Mouse (Mus musculus) thymus, postnatal 36 days (tissue): Measurements from ENCODE around the gene Nek11.
A peak's percentile ranks its signal among the peaks of the same experiment; 100 is the strongest.

Source experiments
- DNase-seq, 2 experiments: peaks; one replicate each; pipeline ENCODE4 v3.0.0; 2022; ENCODE audit warnings: mixed read lengths in 2 of 2

The Nek11 gene

GRCm38 (mm10) chr9:105312686-105313085 lies 82.6 kb downstream of the Nek11 start:
- no peak for DNase-seq

GRCm38 (mm10) chr9:105309553-105310281 lies 85.6 kb downstream of the Nek11 start:
- DNase-seq: no peak

DNA sequence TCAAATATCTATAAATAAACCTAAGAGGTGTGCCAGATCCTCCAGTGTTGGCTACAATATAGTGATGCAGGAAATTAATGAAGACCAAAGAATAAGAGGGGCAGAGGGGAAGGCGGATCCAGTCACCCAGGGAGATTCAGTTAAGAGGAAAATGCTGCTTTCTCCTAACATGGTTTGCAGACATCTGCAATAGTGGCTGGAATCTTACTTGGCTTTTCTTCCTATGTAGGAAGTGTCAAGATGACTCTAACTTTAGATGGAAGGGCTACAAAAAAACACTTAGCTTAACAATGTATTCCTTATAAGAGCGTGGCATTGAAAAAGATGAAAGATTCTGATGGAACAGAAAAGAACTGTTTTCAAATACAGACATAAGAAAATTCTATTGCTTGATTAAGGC lies 89.3 kb downstream of the Nek11 start:
- no peak for DNase-seq

DNA sequence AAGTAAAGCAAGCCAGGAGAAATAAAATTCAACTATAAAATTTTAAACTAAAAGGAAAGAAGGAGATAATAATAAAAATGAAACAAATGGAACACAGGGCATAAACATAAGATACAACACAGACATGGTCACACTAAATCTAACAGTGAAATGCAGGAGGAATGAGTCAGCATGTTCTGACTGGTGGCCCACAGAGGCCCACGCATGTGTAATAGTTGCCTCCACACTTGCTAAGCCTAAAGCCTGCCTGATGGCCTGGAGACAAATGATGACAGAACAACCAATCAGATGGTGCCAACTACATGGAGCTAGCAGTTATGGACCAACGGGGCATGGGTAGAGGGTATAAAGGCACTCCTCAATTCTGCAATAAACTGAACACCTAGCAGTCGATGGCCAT lies 93.1 kb downstream of the Nek11 start:
- DNase-seq: no peak

DNA sequence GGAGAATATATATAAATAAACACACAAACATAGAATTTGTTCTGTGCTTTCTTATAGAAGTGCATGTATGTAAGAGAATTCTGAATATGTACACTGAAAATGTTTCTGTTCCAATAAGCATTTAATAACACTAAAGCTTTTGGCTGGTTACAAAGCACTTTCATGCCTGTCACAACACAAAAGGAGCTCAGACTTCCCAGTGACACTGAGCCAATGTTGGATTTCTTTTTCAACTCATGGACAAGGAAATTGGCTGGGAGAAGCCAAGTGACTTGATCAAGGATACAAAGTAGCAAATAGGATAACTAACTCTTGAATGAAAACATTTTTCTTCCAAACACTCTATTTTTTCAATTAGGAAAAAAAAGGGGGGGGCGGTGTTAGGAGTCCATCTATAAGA lies 93.9 kb downstream of the Nek11 start:
- no peak for DNase-seq

GRCm38 (mm10) chr9:105300738-105301325 lies 94.5 kb downstream of the Nek11 start:
- DNase-seq: no peak

DNA sequence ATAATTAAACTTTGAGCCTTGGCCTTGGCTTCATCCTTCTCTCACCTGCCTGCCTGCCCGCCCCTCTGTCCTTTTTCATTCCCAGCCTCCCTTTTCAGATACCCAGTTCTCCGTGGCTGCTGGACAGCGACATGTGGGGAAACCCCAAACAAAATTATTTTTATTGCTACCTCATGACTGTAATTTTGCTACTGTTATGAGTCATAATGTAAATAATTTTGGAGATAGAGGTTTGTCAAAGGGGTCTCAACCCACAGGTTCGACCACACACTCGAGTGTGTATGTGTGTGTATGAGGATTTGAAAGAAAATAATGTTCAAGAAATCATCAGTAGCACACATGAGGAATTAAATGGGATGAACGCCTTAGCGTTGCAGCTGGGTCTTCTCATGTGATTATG lies 110.7 kb downstream of the Nek11 start:
- DNase-seq: no peak

- DNase-seq: peak; percentile 4 to 10
These were observed 112.6 kb downstream of the Nek11 start for GRCm38 (mm10) chr9:105282725-105283124.

- no peak for DNase-seq
These were observed 120.4 kb downstream of the Nek11 start for GRCm38 (mm10) chr9:105274925-105275324.

- DNase-seq: no peak
These were observed 121.0 kb downstream of the Nek11 start for GRCm38 (mm10) chr9:105274286-105274685.

- peak; percentile 4 to 6 for DNase-seq
These were observed 123.1 kb downstream of the Nek11 start for GRCm38 (mm10) chr9:105272241-105272640.

DNA sequence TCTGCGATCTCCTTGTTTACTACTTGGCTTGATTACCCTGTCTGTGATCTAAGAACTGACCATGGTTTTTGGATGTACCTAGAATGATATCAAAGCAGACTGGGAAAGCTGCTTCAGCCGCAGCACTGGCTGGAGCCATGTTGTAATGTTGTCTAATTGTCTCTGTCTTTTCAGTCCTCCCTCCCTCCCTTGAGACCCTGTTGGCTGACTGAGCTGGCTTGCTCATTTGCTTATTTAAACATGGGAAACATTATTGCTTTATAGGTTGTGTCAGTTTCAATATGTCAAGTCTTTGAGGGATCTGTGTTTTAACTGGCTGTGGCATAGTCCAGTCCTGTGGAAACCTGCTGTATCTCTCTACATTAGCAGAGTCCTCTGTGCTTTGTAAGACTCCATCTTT lies 132.2 kb downstream of the Nek11 start:
- no peak for DNase-seq

GRCm38 (mm10) chr9:105257668-105258067 lies 137.7 kb downstream of the Nek11 start:
- no peak for DNase-seq

GRCm38 (mm10) chr9:105254076-105254475 lies 141.2 kb downstream of the Nek11 start:
- no peak for DNase-seq

DNA sequence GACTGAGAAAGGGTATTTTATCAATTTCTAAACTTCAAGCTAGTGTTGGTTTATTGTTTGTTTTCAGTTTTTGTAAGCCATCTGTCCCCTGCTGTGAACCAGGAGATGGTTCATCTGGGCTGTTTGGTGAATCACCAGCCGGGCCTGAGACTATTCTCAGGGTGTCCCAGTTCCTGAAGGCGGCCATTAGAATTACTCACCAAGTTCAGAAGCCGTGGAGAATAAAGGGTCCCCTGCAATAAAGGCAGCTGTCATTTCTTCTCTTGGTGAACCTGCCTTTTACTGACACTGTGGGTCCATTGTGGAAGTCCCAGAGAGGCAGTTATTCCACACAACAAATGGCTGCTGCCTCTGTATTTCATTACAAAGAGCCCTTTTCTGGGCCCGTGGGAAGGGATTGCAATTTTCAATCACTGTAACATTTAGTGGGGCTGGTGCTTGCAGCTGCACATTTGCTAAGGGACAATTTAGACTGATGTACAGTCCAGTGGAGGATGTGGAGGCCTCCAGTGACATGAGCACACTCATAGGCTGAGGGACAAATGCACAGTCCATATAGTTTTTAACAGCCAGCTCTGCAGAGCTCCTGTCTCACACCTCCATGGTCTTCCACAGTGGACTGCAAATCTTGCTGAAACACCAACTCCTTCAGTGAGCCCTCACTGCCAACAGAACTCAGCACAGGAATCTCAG lies 142.8 kb downstream of the Nek11 start:
- no peak for DNase-seq

DNA sequence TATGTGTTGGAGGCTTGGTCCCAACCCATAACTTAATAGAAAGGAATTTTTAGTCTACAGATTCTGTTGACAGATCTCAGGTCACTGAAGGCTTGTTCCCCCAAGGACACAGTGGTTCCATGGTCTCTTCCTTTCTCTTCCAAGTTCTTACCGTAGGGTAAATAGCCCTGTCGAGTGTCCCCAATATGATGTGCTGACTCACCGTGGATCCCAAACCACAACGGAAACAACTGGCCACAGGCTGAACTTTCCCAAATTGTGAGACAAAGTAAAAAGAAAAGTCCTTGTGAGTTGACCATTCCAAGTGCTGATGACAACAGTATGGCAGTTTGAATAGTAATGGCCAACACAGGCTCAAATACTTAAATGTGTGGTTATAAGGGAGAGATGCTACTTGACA lies 144.1 kb downstream of the Nek11 start:
- DNase-seq: no peak

DNA sequence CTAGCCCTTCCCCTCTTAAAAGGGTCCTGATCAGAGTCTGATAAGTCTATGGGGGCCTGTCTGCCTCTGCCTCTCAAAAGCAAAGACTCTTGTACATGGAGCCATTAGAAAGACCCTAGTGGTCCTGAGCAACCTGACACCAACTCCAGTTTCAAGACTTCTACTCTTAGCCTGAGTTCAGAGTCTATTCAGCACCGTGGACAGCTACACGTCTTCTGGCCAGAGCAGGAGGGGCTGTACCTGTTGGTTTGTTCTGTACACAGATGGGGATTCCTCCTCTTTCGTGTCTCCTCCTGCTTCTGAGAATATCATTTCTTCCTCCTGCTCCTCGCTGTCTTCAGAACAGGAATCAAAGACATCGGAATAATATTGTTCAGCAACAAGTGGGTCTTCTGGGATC lies 151.3 kb downstream of the Nek11 start:
- no peak for DNase-seq

DNA sequence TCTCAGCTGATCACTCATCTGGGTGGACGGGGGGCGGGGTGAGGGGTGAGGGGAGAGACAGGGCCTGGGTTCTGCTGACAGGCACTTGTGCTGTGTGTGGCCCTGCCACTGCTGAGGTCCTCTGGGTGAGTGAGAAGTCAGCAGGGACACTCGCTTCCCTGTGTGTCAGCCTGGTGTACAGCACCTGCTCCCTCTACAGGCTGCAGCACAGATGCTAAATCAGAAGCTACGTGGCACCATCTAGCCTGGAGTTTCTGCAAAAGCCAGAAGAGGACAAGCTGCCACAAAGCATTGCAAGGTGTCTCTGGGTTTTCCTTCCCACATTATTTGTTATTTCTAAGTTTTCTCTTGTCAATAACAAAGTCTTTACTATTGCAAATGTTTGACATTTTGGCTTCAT lies 180.9 kb downstream of the Nek11 start:
- DNase-seq: no peak

DNA sequence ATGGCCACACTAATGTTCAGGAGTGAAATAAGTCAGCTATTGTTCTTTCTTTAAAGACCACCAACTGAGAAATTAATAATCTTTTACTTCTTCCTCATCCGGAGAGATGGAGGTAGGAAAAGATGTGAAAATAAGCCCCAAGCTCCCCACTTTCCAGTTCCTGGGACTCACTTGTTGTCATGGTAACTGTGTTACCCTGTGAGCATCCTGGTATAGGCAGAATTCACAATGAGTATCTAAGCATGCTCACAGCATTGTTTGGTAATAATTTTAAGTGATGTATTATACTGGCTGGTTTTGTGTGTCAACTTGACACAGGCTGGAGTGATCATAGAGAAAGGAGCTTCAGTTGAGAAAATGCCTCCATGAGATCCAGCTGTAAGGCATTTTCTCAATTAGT lies 195.0 kb downstream of the Nek11 start:
- DNase-seq: no peak

- no peak for DNase-seq
These were observed 208.6 kb downstream of the Nek11 start for GRCm38 (mm10) chr9:105186725-105187124.

DNA sequence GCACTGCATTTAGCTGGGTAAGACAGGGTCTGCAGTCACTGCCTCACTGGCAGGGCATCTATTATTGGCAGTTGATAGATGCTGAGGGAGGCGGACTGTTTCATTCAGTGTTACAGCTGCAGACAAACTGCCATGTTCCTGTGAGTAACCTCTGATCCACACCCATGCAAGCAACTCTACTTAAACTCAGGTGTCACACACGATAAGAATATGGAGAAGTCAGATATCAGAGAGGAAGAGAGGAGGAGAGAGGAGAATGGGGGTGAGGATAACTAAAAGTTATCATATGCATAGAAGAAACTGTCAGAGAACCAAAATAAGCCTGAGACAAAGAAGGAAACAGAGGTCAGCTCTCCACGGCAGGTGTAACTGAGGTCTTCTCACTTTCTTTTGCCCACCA lies 212.9 kb downstream of the Nek11 start:
- DNase-seq: no peak

GRCm38 (mm10) chr9:105144992-105145391 lies 250.3 kb downstream of the Nek11 start, which contains the start of gene 1700080E11Rik:
TSS of gene 1700080E11Rik (minus strand) at chr9:105145092.
- DNase-seq: no peak

DNA sequence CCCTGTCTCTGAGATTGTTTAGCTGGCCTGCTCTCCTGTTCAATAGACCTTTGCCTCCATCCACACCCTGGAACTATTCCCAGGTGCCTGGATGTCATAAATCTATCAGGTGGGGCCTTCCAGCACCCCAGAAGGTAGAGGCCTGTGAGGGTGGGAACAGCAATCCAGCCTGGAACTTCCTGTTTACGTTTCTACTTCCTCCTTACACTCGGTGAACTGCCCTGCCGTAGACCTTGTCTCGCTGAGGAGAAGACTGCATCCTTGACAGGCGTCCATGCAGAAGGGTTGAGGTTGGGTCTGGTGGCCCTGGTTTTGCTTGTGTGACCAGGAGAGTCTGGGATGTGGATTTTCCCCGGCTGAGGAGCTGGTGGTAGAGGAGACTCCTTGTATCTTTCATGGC lies 256.1 kb downstream of the Nek11 start:
- DNase-seq: no peak

DNA sequence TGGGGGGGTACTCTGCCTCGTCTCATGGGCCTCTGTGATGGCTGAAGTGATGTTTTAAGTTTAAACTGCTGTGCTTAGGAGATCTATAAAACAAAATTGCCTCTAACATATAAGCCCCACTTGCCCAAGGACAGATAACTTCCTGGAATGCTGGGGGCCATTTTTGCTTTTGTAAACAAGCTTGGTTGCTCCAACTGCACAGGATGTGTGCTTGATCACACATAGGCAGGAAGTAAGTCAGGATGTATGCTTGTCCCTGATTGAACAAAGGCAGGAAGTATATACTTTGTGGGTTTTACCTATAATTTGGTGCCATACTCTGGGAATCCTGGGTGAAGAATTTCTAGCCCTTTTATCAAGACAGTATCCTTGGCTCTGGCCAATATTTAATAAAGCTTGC lies 258.9 kb downstream of the Nek11 start:
- no peak for DNase-seq
